ENCODE assay signal across 9 mouse cellular contexts in the genomic region with DNA sequence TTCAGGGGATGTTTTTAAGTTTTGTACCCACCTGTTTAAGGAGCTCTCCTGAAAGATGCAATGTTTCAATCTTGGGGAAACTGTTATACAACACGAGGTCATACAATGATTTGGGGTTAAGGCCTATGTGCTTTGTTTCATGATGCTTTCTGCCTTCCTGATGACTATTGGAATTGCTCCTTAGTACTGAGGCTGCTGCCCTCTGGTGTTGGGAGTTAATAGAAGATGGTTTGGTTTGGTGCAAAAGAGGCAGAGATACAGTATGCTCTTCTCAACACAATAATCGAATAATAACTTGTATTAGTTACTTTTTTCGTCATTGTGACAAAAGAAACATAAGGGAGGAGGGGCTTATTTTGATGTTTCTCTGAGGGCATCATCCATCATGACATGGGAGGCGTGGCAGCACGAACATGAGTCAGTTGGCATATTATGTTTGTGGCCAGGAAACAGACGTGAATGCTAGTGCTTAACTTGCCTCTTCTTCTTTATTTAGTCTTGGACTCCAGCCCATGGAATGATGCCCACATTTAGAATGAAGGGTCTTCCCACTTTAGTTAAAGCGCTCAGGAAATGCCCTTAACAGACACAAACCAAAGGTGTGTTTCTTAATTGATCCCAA. TPM values are rescaled to one million over a fixed set of nuclear protein-coding genes. Genes with fewer than 3 reads are reported as not detected.
DNase-seq lines count a peak whose midpoint lies in the region; ATAC-seq and TF ChIP-seq lines count a peak whose summit lies in the region.
"Had no signal": no experiment of that assay in that cellular context is flagged by ENCODE, and none has a peak within 500 bp of the region (broad histone marks: within the 10 kb centered on the region; RNA-seq: fewer than 3 reads in every experiment).

No protein-coding gene starts in this region.

- no peak overlapping the region for H3K27ac ChIP-seq in forebrain, embryonic 14.5 days (ENCODE audit: low read depth, low read length)
- no peak overlapping the region for H3K27ac ChIP-seq in forebrain, embryonic 10.5 days
- no peak overlapping the region for H3K27ac ChIP-seq in spleen, adult 2 months (ENCODE audit: insufficient read depth, low read length)

- H3K4me2 ChIP-seq in forebrain, embryonic 14.5 days (ENCODE audit: low read length) = no peak overlapping the region

- H3K36me3 ChIP-seq in forebrain, embryonic 14.5 days (ENCODE audit: control insufficient read depth, insufficient read depth, low read length) = no peaks in the 10 kb centered on the region
- H3K36me3 ChIP-seq in forebrain, embryonic 10.5 days (replicated peaks) = no peaks in the 10 kb centered on the region
- no peaks in the 10 kb centered on the region for H3K36me3 ChIP-seq in spleen, adult 2 months (ENCODE audit: control insufficient read depth, insufficient read depth, low read length)

- WGBS in forebrain, embryonic 14.5 days = 60% methylated on average over 7 of the region's 7 CpGs
- 70% methylated on average over 7 of the region's 7 CpGs for WGBS in forebrain, embryonic 10.5 days
- 43% methylated on average over 7 of the region's 7 CpGs for WGBS in spleen, adult 2 months

- ATAC-seq in forebrain, embryonic 14.5 days = no peak

- no peak overlapping the region for H3K4me3 ChIP-seq in forebrain, embryonic 14.5 days (ENCODE audit: low read depth, low read length)
- no peak overlapping the region for H3K4me3 ChIP-seq in forebrain, embryonic 10.5 days
- no peak overlapping the region for H3K4me3 ChIP-seq in spleen, adult 2 months (ENCODE audit: extremely low read depth, insufficient read depth, insufficient read length)
- H3K4me3 ChIP-seq: myocyte had no signal

- DNase-seq in forebrain, embryonic 14.5 days (ENCODE audit: low spot score) = peak; percentile 60
- DNase-seq in forebrain, embryonic 10.5 days (ENCODE audit: extremely low spot score, low spot score) = no peak
- DNase-seq in spleen, adult 2 months (ENCODE audit: low read depth in 1 of 2, low spot score in 2 of 2) = peak; percentile 18 to 46
- DNase-seq in spleen, adult 12 weeks (ENCODE audit: low spot score) = no peak
- DNase-seq in cerebellum, adult 9-11 months = peak; percentile 45
- DNase-seq in kidney, adult 8-10 months = peak; percentile 13 to 41
- peak; percentile 65 for DNase-seq in lung, postnatal 10 days
- no peak for DNase-seq in frontal cortex, postnatal 14 days (ENCODE audit: low spot score in 2 of 2)

- H3K9ac ChIP-seq in forebrain, embryonic 14.5 days (ENCODE audit: low read length) = no peak overlapping the region

- no peaks in the 10 kb centered on the region for H3K27me3 ChIP-seq in forebrain, embryonic 14.5 days (replicated peaks; ENCODE audit: control insufficient read depth, insufficient read depth, low read length)
- no peaks in the 10 kb centered on the region for H3K27me3 ChIP-seq in forebrain, embryonic 10.5 days (ENCODE audit: poor library complexity, severe bottlenecking)
- H3K27me3 ChIP-seq in spleen, adult 2 months (ENCODE audit: control insufficient read depth, insufficient read depth, low read length) = no peaks in the 10 kb centered on the region

- TF ChIP-seq POLR2A in spleen, adult 2 months (IDR thresholded peaks at IDR 0.05; ENCODE audit: low read depth, low read length) = no peak

- H3K4me1 ChIP-seq in forebrain, embryonic 14.5 days (ENCODE audit: control insufficient read depth, insufficient read depth, low read length) = no peaks in the 10 kb centered on the region; the same call in 1 of the 2 replicates
- no peaks in the 10 kb centered on the region for H3K4me1 ChIP-seq in forebrain, embryonic 10.5 days
- no peaks in the 10 kb centered on the region; the same call in 1 of the 2 replicates for H3K4me1 ChIP-seq in spleen, adult 2 months (ENCODE audit: control insufficient read depth, insufficient read depth, insufficient read length)

- H3K9me3 ChIP-seq in forebrain, embryonic 14.5 days (replicated peaks; ENCODE audit: control insufficient read depth, low read length) = no peaks in the 10 kb centered on the region
- H3K9me3 ChIP-seq in forebrain, embryonic 10.5 days = no peaks in the 10 kb centered on the region

- peak; percentile 12; the same call in 1 of the 2 replicates for TF ChIP-seq CTCF in spleen, adult 2 months (IDR thresholded peaks at IDR 0.05; ENCODE audit: extremely low read depth, insufficient read depth, insufficient read length, insufficient replicate concordance)

RNA-seq across cellular contexts. Expression of a gene that starts 7.2 kb away (rescaled TPM):
- 9.2 and 13.2 TPM in 2 replicates for polyA plus RNA-seq in forebrain, embryonic 14.5 days (2014; fragmentation: Nextera tagmentation; extraction: Ambion mirVana)
- 3.1 and 3.7 TPM in 2 replicates for polyA plus RNA-seq in forebrain, embryonic 10.5 days (2016; fragmentation: Nextera tagmentation; extraction: Ambion mirVana)
- polyA plus RNA-seq in spleen, adult 2 months (2012; rRNA removed) = 3.9 and 4.0 TPM in 2 replicates

RNA-seq across cellular contexts. Expression of a gene that starts 50.9 kb away (rescaled TPM):
- 1.5 and 2.8 TPM in 2 replicates for polyA plus RNA-seq in forebrain, embryonic 14.5 days (2014; fragmentation: Nextera tagmentation; extraction: Ambion mirVana)
- 0.27 and 0.81 TPM in 2 replicates for polyA plus RNA-seq in forebrain, embryonic 10.5 days (2016; fragmentation: Nextera tagmentation; extraction: Ambion mirVana)
- polyA plus RNA-seq in spleen, adult 2 months (2012; rRNA removed) = 0.36 and 0.55 TPM in 2 replicates

RNA-seq across cellular contexts. Expression of a gene that starts 58.1 kb away (rescaled TPM):
- 0.58 and 0.91 TPM in 2 replicates for polyA plus RNA-seq in forebrain, embryonic 14.5 days (2014; fragmentation: Nextera tagmentation; extraction: Ambion mirVana)
- polyA plus RNA-seq in forebrain, embryonic 10.5 days (2016; fragmentation: Nextera tagmentation; extraction: Ambion mirVana) = 6.5 and 10.0 TPM in 2 replicates
- 1.3 and 2.2 TPM in 2 replicates for polyA plus RNA-seq in spleen, adult 2 months (2012; rRNA removed)
- polyA plus RNA-seq: myocyte had no signal

Comparison
In these comparisons a context has a peak if more than half of its experiments do, and no peak if none do; other contexts are left out.
1. DNase-seq: peak in forebrain, embryonic 14.5 days (single experiment), spleen, adult 2 months (2 of 2), cerebellum, adult 9-11 months (single experiment), kidney, adult 8-10 months (2 of 2) and lung, postnatal 10 days (single experiment); none in forebrain, embryonic 10.5 days (single experiment), spleen, adult 12 weeks (single experiment) and frontal cortex, postnatal 14 days (0 of 2).